Mouse (Mus musculus): Measurements from ENCODE around the gene Mt2. TPM values are rescaled to one million over a fixed set of nuclear protein-coding genes. Genes with fewer than 3 reads are reported as not detected.

Gene Mt2
- total and polyA plus RNA-seq, 3 experiments, result 4.3 to 212 (median 54.4) TPM

- dilution Hi-C loops (cut with MboI; ENCODE audit: extremely low pct_ligation_motif_present, extremely low pct_unique_long_range_greater_than_20kb, low sequenced_read_pairs), result no loop called here
- TF ChIP-seq BHLHE40 (IDR thresholded peaks at IDR 0.05; ENCODE audit: low read depth, low read length) (no peak), POLR2A (IDR thresholded peaks at IDR 0.05; ENCODE audit: low read depth, low read length) (no peak), KAT2A (IDR thresholded peaks at IDR 0.05; ENCODE audit: insufficient replicate concordance, low read length) (no peak), CTCF (conservative IDR thresholded peaks at IDR 0.05 in 1 of 2, IDR thresholded peaks at IDR 0.05 in 1 of 2; ENCODE audit: low read depth in 2 of 2, low read length in 2 of 2) (no peak), ETS1 (conservative IDR thresholded peaks at IDR 0.05; ENCODE audit: low read depth, low read length) (no peak), MXI1 (IDR thresholded peaks at IDR 0.05; ENCODE audit: low read depth, low read length) (no peak), NELFE (IDR thresholded peaks at IDR 0.05; ENCODE audit: low read depth, low read length) (no peak), CHD1 (IDR thresholded peaks at IDR 0.05; ENCODE audit: low read depth, low read length) (no peak), MAX (IDR thresholded peaks at IDR 0.05; ENCODE audit: low read length) (no peak), TCF12 (IDR thresholded peaks at IDR 0.05; ENCODE audit: low read depth, low read length) (no peak), MAFK (IDR thresholded peaks at IDR 0.05; ENCODE audit: insufficient replicate concordance, low read length) (no peak), ELF1 (IDR thresholded peaks at IDR 0.05; ENCODE audit: low read depth, low read length) (no peak), TBP (conservative IDR thresholded peaks at IDR 0.05; ENCODE audit: low read depth, low read length) (no peak), MAZ (IDR thresholded peaks at IDR 0.05; ENCODE audit: low read depth, low read length) (no peak), UBTF (IDR thresholded peaks at IDR 0.05; ENCODE audit: low read depth, low read length) (no peak), SIN3A (IDR thresholded peaks at IDR 0.05; ENCODE audit: low read length) (no peak), HCFC1 (IDR thresholded peaks at IDR 0.05; ENCODE audit: low read depth, low read length) (no peak), GABPA (IDR thresholded peaks at IDR 0.05; ENCODE audit: insufficient replicate concordance, low read depth, low read length) (no peak), ZNF384 (IDR thresholded peaks at IDR 0.05; ENCODE audit: low read depth, low read length) (no peak), ZKSCAN1 (IDR thresholded peaks at IDR 0.05; ENCODE audit: borderline replicate concordance, low read depth, low read length) (no peak)
- Histone ChIP-seq H3K9ac (ENCODE audit: insufficient read depth, low read depth) (peak overlapping the region; percentile 71), H3K36me3 (replicated peaks in 1 of 2; ENCODE audit: control insufficient read depth in 1 of 2, insufficient read depth in 1 of 2, low read length in 1 of 2) (no peaks in the 10 kb centered on the region), H3K4me1 (ENCODE audit: control insufficient read depth in 1 of 2, insufficient read depth in 2 of 2) (peaks cover 4 to 29% of the 10 kb centered on the region in 2 experiments), H3K79me2 (replicated peaks; ENCODE audit: control insufficient read depth, extremely low read depth, insufficient read depth, poor library complexity, severe bottlenecking) (peaks cover 4% of the 10 kb centered on the region; the same call in 1 of the 2 replicates), H3K4me3 (replicated peaks in 1 of 3; ENCODE audit: low read depth in 2 of 3, low read length in 2 of 3, poor library complexity in 1 of 3) (peak overlapping the region in 1 of 3 experiments; percentile 78), H3K9me3 (replicated peaks; ENCODE audit: low read length) (peaks cover 2% of the 10 kb centered on the region), H3K27ac (ENCODE audit: insufficient read depth, low read depth) (no peak overlapping the region), H3K27me3 (replicated peaks) (peaks cover 55% of the 10 kb centered on the region), H3K4me2 (ENCODE audit: insufficient read depth, low read depth, poor library complexity, severe bottlenecking) (0 out of 2 replicates have a peak overlapping the region, but pooled peaks have one; percentile 48)
- no peak for DNase-seq (ENCODE audit: extremely low read depth)
- in situ Hi-C loops (cut with MboI; ENCODE audit: low pct_ligation_motif_present, low pct_unique_long_range_greater_than_20kb, low sequenced_read_pairs), result loop anchor here (25.0 kb wide), 1 partner anchor 493 kb away; no protein-coding TSS in a partner anchor
Measured at GRCm38 (mm10) chr8:94180561-94180908, 8.1 kb downstream of the Mt2 start.
